Mouse (Mus musculus): Measurements from ENCODE around the gene Gm10490. TPM values are rescaled to one million over a fixed set of nuclear protein-coding genes. Genes with fewer than 3 reads are reported as not detected.
A peak's percentile ranks its signal among the peaks of the same experiment; 100 is the strongest.
"Not testable (repeated sequence)": the region's sequence is repeated elsewhere in the genome, so short reads cannot be mapped to it uniquely, and the experiment has no call there.

Gm10490 gene
- total RNA-seq (2021) = not detected
- long read RNA-seq, experiment 1 = 0 reads
- long read RNA-seq, experiment 2 = 0 reads

GRCm38 (mm10) chrX:7909242-7909641 is at the start of gene Gm10490:
Gene Gm10490, plus strand, starts transcription at chrX:7909542.
- not testable (repeated sequence) for H3K4me3 ChIP-seq; H3K27ac ChIP-seq; DNase-seq (ENCODE audit: low spot score in 2 of 2)

DNA sequence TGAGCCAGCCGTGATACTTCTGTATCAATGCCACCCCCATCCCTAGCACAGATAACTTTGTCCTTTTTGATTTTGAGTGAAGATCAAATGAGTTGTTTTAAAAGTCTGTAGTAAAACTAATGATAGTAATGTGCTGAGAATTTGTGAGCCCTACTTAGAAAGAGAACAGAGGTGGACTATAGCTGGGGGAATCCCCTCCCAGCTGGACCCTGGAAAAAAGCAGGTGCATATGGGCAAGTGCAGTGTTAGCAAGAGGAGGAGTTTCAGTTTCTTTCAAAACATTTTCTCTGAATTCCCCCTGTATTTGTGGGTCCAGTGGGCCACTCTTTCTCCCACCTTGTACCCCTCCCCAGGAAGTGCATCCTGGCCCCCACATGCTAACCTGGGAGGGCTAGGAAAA is 46.2 kb upstream of the Gm10490 start:
- Histone ChIP-seq H3K4me3 (no peak overlapping the region), H3K27ac (no peak overlapping the region)
- TF ChIP-seq CTCF (conservative IDR thresholded peaks at IDR 0.05) = no peak
- no peak for DNase-seq (ENCODE audit: low spot score in 2 of 2)

GRCm38 (mm10) chrX:7864551-7864950 is 44.8 kb upstream of the Gm10490 start:
- no peak for TF ChIP-seq CTCF (conservative IDR thresholded peaks at IDR 0.05)
- DNase-seq (ENCODE audit: low spot score in 2 of 2) = no peak
- Histone ChIP-seq H3K4me3 (no peak overlapping the region), H3K27ac (no peak overlapping the region)

- TF ChIP-seq CTCF (conservative IDR thresholded peaks at IDR 0.05) = no peak
- no peak overlapping the region for H3K4me3 ChIP-seq
- H3K27ac ChIP-seq = no peak overlapping the region
- no peak for DNase-seq (ENCODE audit: low spot score in 2 of 2)
Observed at GRCm38 (mm10) chrX:7865343-7865742, 44.0 kb upstream of the Gm10490 start.

DNA sequence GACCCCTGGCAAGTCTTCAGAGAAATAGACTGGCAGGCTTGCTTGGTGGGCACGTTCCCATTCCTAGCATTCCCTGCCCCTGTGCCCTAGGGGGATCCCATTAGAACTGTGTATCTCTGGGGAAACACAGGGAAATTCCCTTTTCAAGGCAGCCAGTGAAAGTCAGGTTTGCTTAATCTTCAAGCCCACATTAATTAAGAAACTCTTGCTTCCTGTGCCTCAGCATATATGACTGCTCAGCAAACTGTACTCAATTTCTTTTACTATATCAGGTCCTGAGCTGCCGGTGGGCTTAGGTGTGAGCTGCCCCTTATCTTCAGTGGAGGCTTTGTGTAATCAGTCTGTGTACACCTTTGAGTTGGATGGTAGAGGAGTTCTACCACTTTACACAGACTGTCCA is 43.6 kb upstream of the Gm10490 start:
- TF ChIP-seq CTCF (conservative IDR thresholded peaks at IDR 0.05) = no peak
- no peak for DNase-seq (ENCODE audit: low spot score in 2 of 2)
- Histone ChIP-seq H3K4me3 (no peak overlapping the region), H3K27ac (no peak overlapping the region)

GRCm38 (mm10) chrX:7867141-7867540 is 42.2 kb upstream of the Gm10490 start:
- DNase-seq (ENCODE audit: low spot score in 2 of 2) = no peak
- Histone ChIP-seq H3K4me3 (no peak overlapping the region), H3K27ac (no peak overlapping the region)
- no peak for TF ChIP-seq CTCF (conservative IDR thresholded peaks at IDR 0.05)

- no peak for DNase-seq (ENCODE audit: low spot score in 2 of 2)
- TF ChIP-seq CTCF (conservative IDR thresholded peaks at IDR 0.05) = no peak
- H3K27ac ChIP-seq = no peak overlapping the region
Observed at GRCm38 (mm10) chrX:7868506-7868905, 40.8 kb upstream of the Gm10490 start.

DNA sequence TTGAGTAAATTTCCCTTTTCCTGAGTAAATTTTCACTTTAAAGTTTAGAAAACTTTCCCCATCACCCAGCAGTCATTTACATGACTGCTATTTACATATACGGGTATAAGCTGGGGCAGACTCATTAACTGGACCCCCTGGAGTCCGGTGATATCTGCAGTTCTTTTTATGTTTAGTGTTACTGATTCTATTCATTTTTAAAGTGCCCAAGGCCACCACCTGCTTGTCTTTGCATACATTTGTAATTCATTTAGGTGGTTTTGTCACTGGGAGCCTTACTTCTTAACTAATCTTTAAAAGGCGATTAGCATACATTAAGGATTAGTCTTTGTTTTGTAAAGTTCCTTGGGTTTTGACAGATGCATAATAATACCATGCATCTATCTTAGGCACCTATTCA is 39.5 kb upstream of the Gm10490 start:
- H3K27ac ChIP-seq = no peak overlapping the region
- no peak overlapping the region for H3K4me3 ChIP-seq
- no peak for DNase-seq (ENCODE audit: low spot score in 2 of 2)
- TF ChIP-seq CTCF (conservative IDR thresholded peaks at IDR 0.05) = no peak

More at GRCm38 (mm10) chrX:7868506-7868905, 40.8 kb upstream of the Gm10490 start:
- no peak overlapping the region for H3K4me3 ChIP-seq

DNA sequence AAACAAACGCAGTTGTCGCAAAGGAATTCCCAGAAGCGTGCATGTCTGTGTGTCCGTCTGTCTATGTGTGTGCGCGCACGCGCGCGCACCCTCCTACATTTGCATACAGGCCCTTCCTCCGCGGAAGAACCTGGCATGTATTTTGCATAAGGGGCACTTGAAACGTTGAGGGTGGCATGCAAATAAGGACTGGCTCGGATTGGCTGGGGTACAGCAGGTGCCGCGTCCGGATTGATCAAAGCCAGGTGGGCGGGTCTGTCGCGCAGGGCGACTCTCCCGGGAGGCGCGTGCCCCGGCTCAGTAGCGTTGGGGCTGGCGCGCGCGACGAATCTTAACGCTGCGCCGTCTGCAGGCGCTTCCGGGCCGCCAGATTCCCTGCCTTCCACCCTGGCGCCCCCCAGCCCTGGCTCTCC is 31.3 kb upstream of the Gm10490 start, which contains the start of gene Pim2:
Gene Pim2, plus strand, starts transcription at position 256 of the 413 bp plus-strand sequence.
- H3K4me3 ChIP-seq = peak within 1 kb of the TSS; percentile 66
- peak within 1 kb of the TSS; percentile 92 for H3K27ac ChIP-seq
- DNase-seq (ENCODE audit: low spot score in 2 of 2) = peak; percentile 80 to 86
- TF ChIP-seq CTCF (conservative IDR thresholded peaks at IDR 0.05) = no peak

DNA sequence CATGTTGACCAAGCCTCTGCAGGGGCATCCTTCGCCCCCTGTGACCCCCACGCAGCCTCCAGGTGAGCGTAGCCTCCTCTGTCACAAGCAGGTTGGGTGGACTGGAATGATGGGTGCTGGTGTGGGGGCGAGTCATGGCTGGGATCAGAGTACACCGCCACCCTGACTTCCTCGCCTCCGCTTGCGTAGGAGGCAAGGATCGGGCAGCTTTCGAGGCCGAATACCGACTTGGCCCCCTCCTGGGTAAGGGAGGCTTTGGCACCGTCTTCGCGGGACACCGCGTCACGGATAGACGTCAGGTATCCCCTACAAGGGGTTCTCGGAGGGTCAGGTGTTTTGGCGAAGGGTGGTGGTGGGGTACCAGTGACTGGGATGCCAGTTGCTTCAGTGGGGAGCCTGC is 30.8 kb upstream of the Gm10490 start:
- no peak for TF ChIP-seq CTCF (conservative IDR thresholded peaks at IDR 0.05)
- peak overlapping the region; percentile 66 for H3K4me3 ChIP-seq
- DNase-seq (ENCODE audit: low spot score in 2 of 2) = peak in 1 of 2 experiments; percentile 22
- H3K27ac ChIP-seq = peak overlapping the region; percentile 92

GRCm38 (mm10) chrX:7879819-7880218 is 29.5 kb upstream of the Gm10490 start:
- TF ChIP-seq CTCF (conservative IDR thresholded peaks at IDR 0.05) = peak; percentile 65
- Histone ChIP-seq H3K4me3 (peak overlapping the region; percentile 66), H3K27ac (peak overlapping the region; percentile 65; the same call in 1 of the 2 replicates)
- DNase-seq (ENCODE audit: low spot score in 2 of 2) = peak; percentile 53 to 67

DNA sequence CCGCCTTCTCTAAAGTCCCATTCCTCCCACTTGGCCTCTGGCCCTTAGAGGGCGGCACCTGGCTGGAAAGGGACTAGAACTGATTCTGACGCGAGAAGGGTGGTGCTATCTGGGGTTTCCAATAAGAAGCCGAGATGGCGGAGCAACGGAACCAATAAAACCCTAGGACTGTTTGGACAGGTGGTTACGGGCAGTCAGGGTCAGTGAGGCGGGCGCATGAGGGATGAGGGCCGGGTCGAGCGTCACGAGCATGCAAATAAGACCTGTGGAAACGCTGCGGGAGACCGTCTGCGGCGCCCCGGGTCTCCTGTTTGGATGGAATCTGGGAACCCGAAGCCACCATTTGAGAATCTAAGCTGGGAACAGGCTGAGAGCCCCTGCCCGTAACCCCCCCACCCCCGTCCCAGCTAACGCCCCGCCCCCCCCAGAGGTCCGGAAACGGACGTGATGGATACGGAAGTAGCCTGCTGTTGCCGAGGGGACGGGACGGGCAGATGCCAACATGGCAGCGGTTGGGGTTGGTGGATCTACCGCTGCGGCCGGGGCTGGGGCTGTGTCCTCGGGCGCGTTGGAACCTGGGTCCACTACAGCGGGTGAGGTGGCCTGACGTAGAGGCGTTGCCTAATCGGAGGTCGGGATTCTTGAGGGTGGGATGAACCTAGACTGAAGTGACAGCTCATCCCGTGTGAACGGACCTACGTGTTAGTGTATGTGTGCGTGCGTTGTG is 25.3 kb upstream of the Gm10490 start, which contains the start of gene Slc35a2:
Gene Slc35a2, plus strand, starts transcription at position 188 of the 727 bp plus-strand sequence.
- DNase-seq (ENCODE audit: low spot score in 2 of 2) = peak; percentile 70 to 88
- H3K4me3 ChIP-seq = peak within 1 kb of the TSS; percentile 69
- peak; percentile 42 for TF ChIP-seq CTCF (conservative IDR thresholded peaks at IDR 0.05)

GRCm38 (mm10) chrX:7898211-7898610 is 11.1 kb upstream of the Gm10490 start:
- TF ChIP-seq CTCF (conservative IDR thresholded peaks at IDR 0.05) = no peak
- H3K27ac ChIP-seq = peak overlapping the region; percentile 97; the same call in 1 of the 2 replicates
- DNase-seq (ENCODE audit: low spot score in 2 of 2) = no peak
- peak overlapping the region; percentile 70 for H3K4me3 ChIP-seq

More for the DNA sequence above, 25.3 kb upstream of the Gm10490 start, which contains the start of gene Slc35a2:
- peak within 1 kb of the TSS; percentile 94 for H3K27ac ChIP-seq

Measured in layer of hippocampus, adult 2 months (tissue).